Mouse (Mus musculus) E14TG2a.4 (cell line): ENCODE measurements around the gene Hrk.

ENCODE experiments used
- H3K27me3 ChIP-seq: 2 replicates; pipeline ENCODE4 v1.6.1; 2014; ENCODE audit warnings: low read length, control low read depth; ENCODE audit not compliant: insufficient read depth
- H3K36me3 ChIP-seq: 2 replicates; pipeline ENCODE4 v1.6.1; 2014; ENCODE audit warnings: low read length, control low read depth; ENCODE audit not compliant: insufficient read depth
- H3K4me1 ChIP-seq: replicated peaks from 2 replicates; pipeline ENCODE4 v1.6.1; 2014; ENCODE audit warnings: low read depth, low read length, control low read depth
- H3K4me3 ChIP-seq: replicated peaks from 2 replicates; pipeline ENCODE4 v1.5.1; 2014; ENCODE audit warnings: mild to moderate bottlenecking, low read length
- H3K9me3 ChIP-seq: 2 replicates; pipeline ENCODE4 v1.6.1; 2014; ENCODE audit warnings: low read length, control low read depth
- CTCF ChIP-seq: conservative IDR thresholded peaks from 2 replicates; pipeline ENCODE4 v1.5.1; 2014; ENCODE audit warnings: low read length
- NANOG ChIP-seq: IDR thresholded peaks from 2 replicates; pipeline ENCODE4 v1.6.1; 2014; ENCODE audit warnings: borderline replicate concordance, low read length, mixed read lengths
- POU5F1 ChIP-seq: IDR thresholded peaks from 2 replicates; pipeline ENCODE4 v1.6.1; 2014; ENCODE audit warnings: low read length, borderline replicate concordance

Gene Hrk

DNA sequence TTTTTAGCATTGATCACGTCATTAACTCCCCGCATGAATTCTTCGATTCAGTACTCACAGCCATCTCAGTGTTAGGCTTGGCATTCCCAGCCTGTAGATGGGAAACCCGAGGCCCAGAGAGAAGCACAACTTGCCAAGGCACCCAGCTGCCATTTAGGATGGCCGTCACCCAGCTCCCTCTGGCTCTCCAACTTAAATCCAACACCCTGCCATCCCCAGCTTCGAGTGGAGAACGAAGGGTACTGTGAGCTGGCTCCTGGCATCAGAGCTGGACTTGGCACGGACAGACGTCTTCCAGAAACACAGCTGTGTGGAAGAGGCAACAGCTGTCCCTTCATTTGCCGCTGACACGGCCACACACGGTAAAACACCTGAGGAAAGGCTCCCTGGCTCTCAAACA, at the start of gene Hrk:
Gene Hrk (plus strand): TSS at position 68 of the 400 bp plus-strand sequence.
- Histone ChIP-seq H3K36me3 (no peaks in the 10 kb centered on the region), H3K4me1 (peaks cover 32% of the 10 kb centered on the region), H3K27me3 (peaks cover 62% of the 10 kb centered on the region), H3K9me3 (no peaks in the 10 kb centered on the region), H3K4me3 (no peak within 1 kb of the TSS)
- TF ChIP-seq NANOG (no peak), CTCF (no peak), POU5F1 (no peak)

DNA sequence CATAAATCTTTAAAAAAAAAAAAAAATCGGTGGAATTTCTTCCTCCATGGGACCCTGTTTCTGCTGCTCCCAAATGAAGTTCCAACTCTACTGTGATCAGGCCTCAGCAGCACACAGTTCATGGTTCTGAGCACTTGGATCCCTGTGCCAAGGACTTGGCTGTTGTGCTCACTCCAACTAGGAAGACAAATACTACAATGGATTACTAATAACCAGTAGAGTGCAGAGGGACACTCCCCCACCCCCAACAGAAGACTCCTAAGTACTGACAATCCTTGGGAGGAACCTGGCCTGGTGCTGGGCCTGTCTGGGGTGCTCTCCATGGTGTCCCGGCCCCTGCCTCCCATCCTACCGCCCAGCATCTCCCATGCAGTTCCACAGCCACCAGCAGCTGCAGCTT, 46.1 kb upstream of the Hrk start:
- TF ChIP-seq NANOG (no peak), CTCF (no peak), POU5F1 (no peak)
- H3K36me3 ChIP-seq, result peaks cover 55% of the 10 kb centered on the region
- H3K4me3 ChIP-seq, result no peak overlapping the region
- H3K4me1 ChIP-seq, result peaks cover 21% of the 10 kb centered on the region
- no peaks in the 10 kb centered on the region for H3K27me3 ChIP-seq
- H3K9me3 ChIP-seq, result no peaks in the 10 kb centered on the region

DNA sequence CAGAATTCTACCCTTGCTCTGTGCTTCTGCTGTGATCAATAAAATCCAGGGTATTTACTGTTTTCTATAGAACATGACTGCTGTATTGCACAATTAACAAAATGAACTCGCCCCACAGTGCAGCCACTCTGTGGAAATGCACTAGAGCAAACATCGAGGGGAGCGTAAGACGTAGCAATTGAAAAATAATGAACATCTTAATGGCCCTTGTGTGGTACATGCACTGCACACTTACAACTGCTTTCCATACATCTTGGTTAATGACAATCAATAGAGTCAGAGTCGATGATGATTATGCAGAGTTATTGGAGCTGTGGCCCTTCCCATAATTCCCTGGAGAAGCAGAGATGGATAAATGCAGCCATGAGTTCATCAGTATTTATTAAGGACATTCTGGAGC, 45.5 kb upstream of the Hrk start:
- Histone ChIP-seq H3K4me1 (peaks cover 25% of the 10 kb centered on the region), H3K36me3 (peaks cover 58% of the 10 kb centered on the region), H3K9me3 (no peaks in the 10 kb centered on the region), H3K27me3 (no peaks in the 10 kb centered on the region), H3K4me3 (no peak overlapping the region)
- TF ChIP-seq CTCF, result no peak
- TF ChIP-seq NANOG, result no peak
- no peak for TF ChIP-seq POU5F1

DNA sequence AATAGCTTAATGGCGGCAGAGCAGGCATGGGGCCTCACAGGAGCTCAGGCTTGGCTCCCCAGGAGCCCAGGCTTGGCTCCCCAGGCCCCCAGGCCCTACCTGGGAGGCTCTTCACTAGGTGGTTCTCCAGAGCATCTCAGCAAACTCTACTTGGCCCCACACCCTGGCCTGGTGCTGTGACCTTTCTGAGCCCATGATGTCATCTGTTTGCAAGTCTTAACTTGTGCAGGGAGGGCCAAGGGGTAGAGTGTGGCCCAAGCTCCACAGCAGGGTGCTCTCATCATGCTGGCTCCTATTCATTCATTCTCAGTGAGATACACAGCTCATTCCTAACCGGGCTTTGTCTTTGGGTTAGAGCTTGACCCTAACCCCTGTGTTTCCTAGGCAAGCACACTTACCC, 43.8 kb upstream of the Hrk start:
- TF ChIP-seq POU5F1 (no peak), NANOG (no peak), CTCF (no peak)
- H3K27me3 ChIP-seq, result no peaks in the 10 kb centered on the region
- H3K9me3 ChIP-seq, result no peaks in the 10 kb centered on the region
- H3K4me3 ChIP-seq, result no peak overlapping the region
- H3K36me3 ChIP-seq, result peaks cover 63% of the 10 kb centered on the region
- H3K4me1 ChIP-seq, result peaks cover 27% of the 10 kb centered on the region

DNA sequence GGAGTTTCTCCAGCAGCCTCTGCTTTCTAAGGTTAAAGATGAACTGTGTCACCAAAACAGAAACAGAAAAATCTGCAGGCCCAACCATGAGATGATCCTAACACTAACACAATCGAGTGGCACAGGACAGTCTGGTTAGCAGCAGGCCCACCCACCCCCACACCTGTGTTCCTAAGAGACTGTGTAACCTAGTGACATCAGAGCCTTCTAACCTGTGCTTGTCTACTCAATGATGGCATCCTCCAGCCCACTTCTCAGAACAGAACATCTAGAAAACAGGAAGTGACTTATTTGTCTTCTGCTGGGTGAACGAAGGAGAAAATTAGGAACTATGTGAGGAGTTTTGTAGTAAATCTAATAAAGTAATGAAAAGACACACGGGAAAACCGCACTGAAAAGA, 42.5 kb upstream of the Hrk start:
- Histone ChIP-seq H3K4me3 (no peak overlapping the region), H3K4me1 (peaks cover 29% of the 10 kb centered on the region), H3K9me3 (no peaks in the 10 kb centered on the region), H3K36me3 (peaks cover 67% of the 10 kb centered on the region), H3K27me3 (no peaks in the 10 kb centered on the region)
- TF ChIP-seq POU5F1 (no peak), CTCF (no peak), NANOG (no peak)

DNA sequence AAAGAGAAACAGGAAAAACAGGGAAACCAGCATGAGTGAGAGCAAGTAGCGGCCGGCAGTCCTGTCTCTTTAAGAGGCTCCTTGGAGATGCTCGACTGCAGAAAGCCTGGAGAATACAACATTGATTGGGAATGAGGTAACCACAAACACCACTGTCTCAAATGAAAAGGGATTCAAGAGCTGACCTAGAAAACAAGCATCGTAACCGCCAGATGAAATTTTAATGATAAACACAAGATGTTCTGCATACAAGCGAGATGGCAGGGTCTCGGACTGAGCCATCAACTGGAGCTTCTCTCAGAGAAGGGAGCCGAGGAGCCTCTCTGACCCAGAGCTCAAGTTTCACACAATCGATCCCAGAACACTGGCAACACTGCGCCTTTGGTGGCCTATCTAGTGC, 41.4 kb upstream of the Hrk start:
- H3K4me1 ChIP-seq, result peaks cover 29% of the 10 kb centered on the region
- H3K9me3 ChIP-seq, result no peaks in the 10 kb centered on the region
- TF ChIP-seq POU5F1, result no peak
- TF ChIP-seq CTCF, result no peak
- TF ChIP-seq NANOG, result no peak
- no peak overlapping the region for H3K4me3 ChIP-seq
- peaks cover 72% of the 10 kb centered on the region for H3K36me3 ChIP-seq
- H3K27me3 ChIP-seq, result no peaks in the 10 kb centered on the region

DNA sequence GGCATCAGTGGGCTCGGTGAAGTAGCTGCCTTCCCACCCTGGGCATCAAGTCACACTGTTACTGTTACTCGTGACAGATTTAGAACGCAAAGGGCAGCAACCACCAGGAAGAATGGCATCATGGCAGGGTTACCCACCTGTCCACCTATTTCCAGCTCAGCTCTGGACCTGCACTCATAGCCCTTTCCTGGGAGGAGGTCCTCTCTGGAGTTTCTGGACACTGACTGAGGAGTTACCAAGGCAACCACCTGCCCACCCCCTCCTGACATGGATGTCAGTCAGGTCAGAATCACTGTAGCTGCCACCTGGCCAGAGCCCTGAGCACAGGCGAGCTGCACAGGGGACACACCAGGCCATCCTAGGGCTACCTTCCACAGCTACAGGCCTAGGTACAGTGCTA, 37.8 kb upstream of the Hrk start:
- Histone ChIP-seq H3K4me3 (no peak overlapping the region), H3K4me1 (peaks cover 32% of the 10 kb centered on the region), H3K36me3 (peaks cover 70% of the 10 kb centered on the region), H3K9me3 (no peaks in the 10 kb centered on the region), H3K27me3 (no peaks in the 10 kb centered on the region)
- TF ChIP-seq POU5F1 (no peak), NANOG (no peak), CTCF (no peak)

DNA sequence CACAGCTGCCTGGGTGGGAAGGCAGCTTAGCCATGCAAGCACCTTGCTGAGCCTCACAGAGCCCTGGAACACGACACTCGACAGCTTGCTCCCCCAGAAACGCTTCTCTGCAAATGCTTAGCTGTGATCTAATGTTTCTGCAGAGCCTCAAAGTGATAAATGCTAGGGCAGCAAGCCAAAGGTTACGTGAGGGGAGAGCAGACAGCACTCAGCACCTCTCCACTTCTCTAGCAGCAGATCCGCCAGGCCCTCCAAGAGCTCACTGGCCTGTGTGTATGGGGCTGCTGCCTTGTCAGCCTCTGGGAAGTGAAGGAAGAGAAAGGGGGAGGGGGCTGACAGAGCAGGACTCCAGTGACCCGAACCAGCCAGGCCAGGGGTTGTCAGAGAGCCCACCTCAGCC, 36.2 kb upstream of the Hrk start:
- Histone ChIP-seq H3K4me3 (no peak overlapping the region), H3K4me1 (peaks cover 26% of the 10 kb centered on the region), H3K27me3 (no peaks in the 10 kb centered on the region), H3K36me3 (peaks cover 73% of the 10 kb centered on the region), H3K9me3 (no peaks in the 10 kb centered on the region)
- TF ChIP-seq CTCF, result no peak
- TF ChIP-seq NANOG, result no peak
- no peak for TF ChIP-seq POU5F1

DNA sequence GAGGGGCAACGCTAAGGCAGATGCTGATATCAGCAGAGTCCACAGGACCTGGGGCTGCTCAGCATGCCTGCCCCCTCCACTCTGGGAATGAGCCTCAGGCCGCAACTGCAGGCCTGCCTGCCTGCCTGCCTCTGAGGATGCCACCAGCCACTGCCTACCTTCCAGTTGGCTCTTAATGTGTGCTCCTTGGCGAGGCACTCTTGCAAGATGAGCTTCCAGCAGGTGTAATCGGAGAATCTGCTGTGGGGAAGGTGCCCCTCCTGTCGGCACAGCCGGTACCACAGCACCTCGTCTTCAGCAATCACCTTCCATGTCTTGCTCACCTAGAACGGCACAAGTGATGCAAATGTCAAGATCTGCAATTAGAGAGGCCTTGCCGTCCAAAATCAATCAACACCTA, 35.8 kb upstream of the Hrk start:
- H3K4me1 ChIP-seq, result peaks cover 21% of the 10 kb centered on the region
- H3K36me3 ChIP-seq, result peaks cover 71% of the 10 kb centered on the region
- no peaks in the 10 kb centered on the region for H3K9me3 ChIP-seq
- H3K4me3 ChIP-seq, result no peak overlapping the region
- H3K27me3 ChIP-seq, result no peaks in the 10 kb centered on the region
- TF ChIP-seq CTCF (no peak), NANOG (no peak), POU5F1 (no peak)
